Mouse (Mus musculus) embryonic fibroblast, embryonic 13.5 days (primary cell): Measurements from ENCODE around the gene Coq2. TPM values are rescaled to one million over a fixed set of nuclear protein-coding genes. Genes with fewer than 3 reads are reported as not detected.
A peak's percentile ranks its signal among the peaks of the same experiment; 100 is the strongest.

Experiments used
- H3K27ac ChIP-seq: 2 replicates; pipeline ENCODE4 v1.5.1; 2012; ENCODE audit warnings: low read length, control low read depth, inconsistent platforms; ENCODE audit not compliant: insufficient read depth
- H3K4me1 ChIP-seq: 2 replicates; pipeline ENCODE4 v1.6.1; 2011; ENCODE audit warnings: low read length; ENCODE audit not compliant: control insufficient read depth, insufficient read depth
- H3K4me3 ChIP-seq: 2 replicates; pipeline ENCODE4 v1.5.1; 2011; ENCODE audit warnings: mild to moderate bottlenecking, control low read depth, low read length; ENCODE audit not compliant: insufficient read depth
- CTCF ChIP-seq: IDR thresholded peaks from 2 replicates; pipeline ENCODE4 v1.5.1; 2011; ENCODE audit warnings: mild to moderate bottlenecking, control low read depth, low read length, moderate library complexity, borderline replicate concordance; ENCODE audit not compliant: insufficient read depth
- POLR2A ChIP-seq: IDR thresholded peaks from 2 replicates; pipeline ENCODE4 v1.6.1; 2011; ENCODE audit warnings: low read depth, mild to moderate bottlenecking, control low read depth, low read length, moderate library complexity
- polyA plus RNA-seq: library from polyadenylated mRNA; stranded (reverse); fragments of >200 nt; gene quantifications from 2 replicates; pipeline ENCODE4 v1.2.4, GENCODE M21; 2011; ENCODE audit warnings: low read depth; ENCODE audit not compliant: missing spikeins, insufficient read length

Coq2 gene
- polyA plus RNA-seq, 1 experiment: 31.8 TPM

GRCm38 (mm10) chr5:100626526-100626925, 48.4 kb downstream of the Coq2 start:
- TF ChIP-seq POLR2A: no peak
- no peak for TF ChIP-seq CTCF
- no peak overlapping the region for H3K4me3 ChIP-seq
- H3K4me1 ChIP-seq: peaks cover 5% of the 10 kb centered on the region
- H3K27ac ChIP-seq: no peak overlapping the region

- H3K27ac ChIP-seq: no peak overlapping the region
- TF ChIP-seq POLR2A (no peak), CTCF (no peak)
Measured at GRCm38 (mm10) chr5:100624743-100625360, 50.1 kb downstream of the Coq2 start.

GRCm38 (mm10) chr5:100622509-100623163, 52.3 kb downstream of the Coq2 start:
- H3K27ac ChIP-seq: peak overlapping the region; percentile 97

More at GRCm38 (mm10) chr5:100624743-100625360, 50.1 kb downstream of the Coq2 start:
- Histone ChIP-seq H3K4me3 (no peak overlapping the region), H3K4me1 (peaks cover 12% of the 10 kb centered on the region)

GRCm38 (mm10) chr5:100621876-100622508, 52.9 kb downstream of the Coq2 start:
- H3K4me3 ChIP-seq: no peak overlapping the region
- TF ChIP-seq CTCF (no peak), POLR2A (no peak)
- peak overlapping the region; percentile 97 for H3K27ac ChIP-seq
- H3K4me1 ChIP-seq: peaks cover 12% of the 10 kb centered on the region

More at GRCm38 (mm10) chr5:100622509-100623163, 52.3 kb downstream of the Coq2 start:
- Histone ChIP-seq H3K4me3 (no peak overlapping the region), H3K4me1 (peaks cover 12% of the 10 kb centered on the region)
- no peak for TF ChIP-seq CTCF
- no peak for TF ChIP-seq POLR2A

GRCm38 (mm10) chr5:100620952-100621351, 54.0 kb downstream of the Coq2 start:
- TF ChIP-seq POLR2A: no peak
- no peak for TF ChIP-seq CTCF
- H3K4me1 ChIP-seq: peaks cover 12% of the 10 kb centered on the region

GRCm38 (mm10) chr5:100619586-100620275, 55.2 kb downstream of the Coq2 start:
- H3K4me1 ChIP-seq: peaks cover 12% of the 10 kb centered on the region
- TF ChIP-seq POLR2A: no peak
- TF ChIP-seq CTCF: no peak
- no peak overlapping the region for H3K27ac ChIP-seq
- no peak overlapping the region for H3K4me3 ChIP-seq

More at GRCm38 (mm10) chr5:100620952-100621351, 54.0 kb downstream of the Coq2 start:
- no peak overlapping the region for H3K4me3 ChIP-seq
- no peak overlapping the region for H3K27ac ChIP-seq

GRCm38 (mm10) chr5:100613896-100614768, 60.8 kb downstream of the Coq2 start:
- H3K4me1 ChIP-seq: no peaks in the 10 kb centered on the region
- H3K27ac ChIP-seq: no peak overlapping the region
- TF ChIP-seq POLR2A (no peak), CTCF (no peak)
- H3K4me3 ChIP-seq: no peak overlapping the region

- H3K4me3 ChIP-seq: no peak overlapping the region
- no peak for TF ChIP-seq POLR2A
- no peak for TF ChIP-seq CTCF
- peaks cover 3% of the 10 kb centered on the region; the same call in 1 of the 2 replicates for H3K4me1 ChIP-seq
- H3K27ac ChIP-seq: peak overlapping the region; percentile 50; the same call in 1 of the 2 replicates
Measured at GRCm38 (mm10) chr5:100607868-100608267, 67.1 kb downstream of the Coq2 start.
